Mouse (Mus musculus) lung, adult 2 months (tissue): ENCODE results near the gene Shisa6.

Experiments used
- CTCF ChIP-seq: fragments of 200-500 bp; IDR thresholded peaks from 2 replicates; pipeline ENCODE4 v1.5.1; 2011; ENCODE audit warnings: mild to moderate bottlenecking, low read length, control low read depth; ENCODE audit not compliant: insufficient read depth
- POLR2A ChIP-seq: fragments of 200-500 bp; IDR thresholded peaks from 2 replicates; pipeline ENCODE4 v1.6.1; 2011; ENCODE audit warnings: low read depth, mild to moderate bottlenecking, control low read depth, low read length, borderline replicate concordance; ENCODE audit errors: extremely low read depth

GRCm38 (mm10) chr11:66535156-66535555, 9.4 kb upstream of the Shisa6 start:
- no peak for TF ChIP-seq POLR2A
- no peak for TF ChIP-seq CTCF
